Mouse (Mus musculus) thymus, postnatal 0 days (tissue): ENCODE measurements around the gene Fam83g. TPM values are rescaled to one million over a fixed set of nuclear protein-coding genes. Genes with fewer than 3 reads are reported as not detected.

Source experiments
- DNase-seq: peaks from one replicate; pipeline ENCODE4 v3.0.0-alpha.2; 2015; ENCODE audit warnings: low spot score
- polyA plus RNA-seq: library from polyadenylated mRNA; unstranded; fragments of >200 nt; fragmentation: Nextera tagmentation; extraction: Ambion mirVana; gene quantifications from 2 replicates; pipeline ENCODE4 v1.2.1, GENCODE M21; 2015

The Fam83g gene
- polyA plus RNA-seq, 1 experiment from 2014 or later = 5.6 TPM

- no peak for DNase-seq
These were observed 29.4 kb downstream of the Fam83g start for GRCm38 (mm10) chr11:61713157-61713855.

DNA sequence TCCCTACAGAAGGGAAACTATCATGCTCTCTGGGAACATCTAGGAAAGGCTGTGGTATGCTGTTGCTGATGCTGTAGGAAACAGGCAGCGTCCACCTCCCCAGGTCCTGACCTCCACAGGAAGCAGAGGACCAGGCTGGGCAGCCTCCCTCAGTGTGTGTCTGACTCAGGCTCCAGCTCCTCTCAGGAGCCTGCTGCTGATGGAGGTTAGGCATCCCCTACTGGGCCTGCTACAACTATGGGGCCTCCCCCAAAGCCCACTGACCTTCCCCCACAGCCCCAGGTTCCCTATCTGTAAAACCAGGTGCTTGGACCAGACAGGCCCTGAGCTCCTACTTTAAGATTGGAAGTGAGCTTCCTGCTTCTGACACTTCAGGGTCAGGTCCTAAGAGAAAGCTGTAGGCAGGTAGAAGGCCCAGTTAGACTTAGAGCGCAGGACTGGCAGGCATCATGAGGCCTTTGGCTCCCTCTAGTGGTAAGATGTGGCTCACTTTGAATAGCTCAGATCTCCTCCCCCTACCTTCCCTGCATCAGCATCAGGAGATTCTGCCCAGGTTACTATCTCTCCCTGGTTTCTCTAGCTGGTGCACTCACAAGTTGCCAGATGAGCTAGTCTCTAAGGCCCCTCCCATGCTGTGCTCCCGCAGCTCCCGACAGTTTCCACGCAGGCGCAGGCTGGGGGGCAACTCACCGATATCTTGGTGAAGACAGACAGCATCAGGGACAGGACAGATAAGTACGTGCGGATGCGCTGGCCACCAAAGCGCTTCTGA, 30.6 kb downstream of the Fam83g start:
- DNase-seq = peak; percentile 85

- no peak for DNase-seq
These were observed 31.2 kb downstream of the Fam83g start for GRCm38 (mm10) chr11:61715130-61715529.

- no peak for DNase-seq
These were observed 34.1 kb downstream of the Fam83g start for GRCm38 (mm10) chr11:61717990-61718389.

DNA sequence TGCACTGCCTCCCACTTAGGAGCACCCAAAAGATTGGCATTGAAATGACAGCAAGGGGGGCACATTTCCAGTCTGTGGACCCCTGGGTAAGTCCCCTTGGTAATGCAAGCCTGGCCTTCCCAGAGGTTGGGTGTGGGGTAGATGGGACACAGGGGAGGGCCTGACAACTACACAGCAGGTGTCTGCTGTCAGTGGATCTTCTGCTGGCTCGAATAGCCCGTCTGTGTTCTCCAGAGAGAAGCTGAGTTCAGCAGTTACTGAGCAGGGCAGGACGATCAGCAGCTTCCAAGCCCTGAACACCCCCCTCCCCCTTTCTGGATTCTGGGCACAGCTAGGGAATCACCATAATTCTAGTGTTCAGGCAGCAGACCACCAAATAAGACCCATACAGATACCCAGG, 35.5 kb downstream of the Fam83g start:
- DNase-seq = no peak

DNA sequence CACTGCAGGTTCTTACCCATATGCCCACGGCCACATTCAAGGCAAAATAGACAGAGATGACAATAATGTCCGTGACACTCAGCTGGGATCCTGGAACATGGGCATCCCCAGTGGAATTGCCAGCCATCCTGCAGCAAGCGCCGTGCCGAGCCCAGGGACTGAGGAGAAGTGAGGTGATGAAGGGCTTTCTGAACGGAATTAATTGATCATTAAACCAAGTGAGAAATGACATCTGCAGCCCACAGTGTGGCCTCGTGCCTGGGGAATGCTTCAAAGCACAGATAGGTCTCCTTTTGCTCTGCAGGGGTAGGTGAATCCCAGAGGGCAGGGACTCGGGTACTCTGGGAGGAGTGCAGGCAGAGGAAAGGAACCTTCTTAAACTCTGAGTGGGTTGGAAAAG, 35.9 kb downstream of the Fam83g start:
- DNase-seq = no peak

- no peak for DNase-seq
These were observed 36.7 kb downstream of the Fam83g start, which contains the start of gene Slc5a10 for GRCm38 (mm10) chr11:61720636-61721035. TSS of gene Slc5a10 (minus strand) at chr11:61720826.

DNA sequence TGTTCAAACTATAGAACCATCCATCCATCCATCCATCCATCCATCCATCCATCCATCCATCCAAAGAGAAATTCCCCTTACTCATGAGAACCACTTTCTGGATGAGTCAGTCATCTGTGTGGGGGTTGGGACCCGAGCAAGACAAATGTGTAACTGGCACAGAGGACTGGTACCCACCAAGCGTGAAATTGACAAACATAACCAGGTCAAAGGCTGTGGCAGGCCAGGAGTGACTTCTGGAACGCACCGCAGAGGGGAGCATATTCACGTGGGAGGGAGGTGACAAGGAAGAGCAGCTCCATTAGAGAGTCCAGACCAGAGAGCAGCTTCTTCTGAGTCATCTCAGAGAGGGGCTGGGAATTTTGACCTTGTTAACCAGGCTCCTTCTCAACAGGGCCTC, 38.2 kb downstream of the Fam83g start:
- DNase-seq = no peak

DNA sequence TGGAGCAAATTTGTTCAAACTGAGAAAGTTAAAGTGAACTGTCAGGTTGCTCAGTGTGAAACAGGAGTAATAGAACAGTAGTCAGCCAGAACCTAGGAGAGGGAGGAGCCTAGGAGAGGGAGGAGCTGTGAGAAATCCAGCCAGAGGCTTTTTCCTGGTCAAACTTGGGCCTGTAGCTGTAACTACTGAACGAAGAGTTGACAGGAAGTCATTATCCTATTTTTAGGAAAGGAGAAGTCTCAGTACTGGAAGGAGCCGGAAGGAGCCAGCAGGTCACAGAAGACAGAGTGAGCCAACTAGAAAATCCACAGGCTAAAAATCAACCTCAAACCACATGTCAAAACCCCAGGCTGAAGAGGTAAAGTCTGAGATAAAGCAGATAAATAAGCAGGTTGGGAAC, 44.1 kb downstream of the Fam83g start:
- DNase-seq = no peak

- no peak for DNase-seq
These were observed 48.8 kb downstream of the Fam83g start for GRCm38 (mm10) chr11:61732672-61733071.

- no peak for DNase-seq
These were observed 53.4 kb downstream of the Fam83g start for GRCm38 (mm10) chr11:61737290-61737689.

DNA sequence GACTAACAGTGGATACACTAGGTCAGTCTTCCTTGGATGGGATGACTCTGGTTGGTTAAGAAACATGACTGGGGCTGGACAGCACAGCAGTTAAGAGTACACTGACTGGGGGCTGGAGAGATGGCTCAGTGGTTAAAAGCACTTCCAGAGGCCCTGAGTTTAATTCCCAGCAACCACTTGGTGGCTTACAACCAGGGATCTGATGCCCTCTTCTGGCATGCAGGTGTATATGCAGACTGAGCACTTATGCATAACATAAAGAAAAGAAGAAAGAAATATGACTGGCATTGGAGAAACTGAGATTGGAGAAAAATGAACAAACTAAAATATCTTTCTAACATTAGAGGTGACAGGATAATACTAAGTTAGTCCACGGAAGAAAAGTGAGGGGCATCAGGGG, 56.6 kb downstream of the Fam83g start:
- DNase-seq = no peak

DNA sequence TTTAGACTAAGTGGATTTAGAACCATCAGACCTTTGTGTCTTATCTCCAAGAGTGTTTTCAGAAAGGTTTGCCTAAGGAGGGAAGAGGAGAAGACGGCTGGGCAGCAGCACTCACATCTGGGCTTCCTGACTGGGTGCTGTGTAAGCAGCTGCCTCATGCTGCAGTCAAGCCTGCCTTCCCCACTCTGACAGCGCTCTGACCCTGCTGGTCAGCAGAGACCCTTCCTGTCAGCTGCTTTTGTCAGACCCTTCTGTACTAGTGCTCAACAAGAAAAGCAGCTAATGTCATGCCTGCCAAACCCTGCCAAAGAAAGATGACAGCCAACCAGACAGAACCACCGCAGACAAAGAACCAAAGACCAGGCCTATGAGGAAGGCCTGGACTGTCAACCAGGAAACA, 59.9 kb downstream of the Fam83g start:
- no peak for DNase-seq

GRCm38 (mm10) chr11:61744460-61744859, 60.6 kb downstream of the Fam83g start:
- DNase-seq = no peak

GRCm38 (mm10) chr11:61745781-61746180, 61.9 kb downstream of the Fam83g start:
- DNase-seq = no peak

DNA sequence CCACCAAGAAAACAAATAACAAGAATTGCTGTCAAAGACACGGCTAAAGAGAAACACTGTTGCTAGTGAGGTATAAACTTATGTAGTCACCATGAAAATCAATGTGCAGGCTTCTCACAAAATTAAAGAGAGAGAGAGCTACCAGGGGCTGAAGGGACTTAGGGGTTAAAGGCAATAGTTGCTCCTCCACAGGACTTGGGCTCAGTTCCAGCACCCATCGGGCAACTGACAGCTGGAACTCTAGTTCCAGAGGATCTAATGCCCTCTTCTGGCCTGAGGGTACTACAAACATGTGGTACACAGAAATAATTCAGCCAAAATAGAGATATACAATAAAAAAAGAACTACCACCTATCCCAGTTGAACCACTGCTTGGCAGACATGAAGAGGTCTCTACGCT, 63.3 kb downstream of the Fam83g start:
- DNase-seq = no peak

GRCm38 (mm10) chr11:61751612-61752011, 67.7 kb downstream of the Fam83g start:
- peak; percentile 41 for DNase-seq

DNA sequence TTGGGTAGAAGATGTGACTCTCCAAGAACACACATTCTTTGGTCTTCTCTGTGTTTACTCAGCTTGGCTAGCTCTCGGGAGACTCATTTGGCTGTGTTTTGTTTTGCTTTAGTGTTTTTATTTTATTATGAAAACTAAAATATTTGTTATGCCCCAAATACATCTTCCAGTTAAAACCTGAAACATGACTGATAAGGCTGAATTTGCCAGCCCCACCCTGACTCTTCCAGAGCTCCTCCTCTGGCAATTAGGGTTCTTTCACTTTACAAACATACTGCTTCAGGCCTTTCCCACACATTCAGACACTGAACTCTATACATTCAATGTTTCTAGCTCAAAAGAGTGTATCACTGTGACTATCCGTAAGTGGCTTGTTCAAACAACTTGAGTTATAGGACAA, 73.3 kb downstream of the Fam83g start:
- no peak for DNase-seq

Other genes starting within 250 kb of the Fam83g start
- not detected in 2 replicates for gene Rnf112, start 230.0 kb upstream of the Fam83g start, polyA plus RNA-seq
- gene Mfap4, start 198.7 kb upstream of the Fam83g start, polyA plus RNA-seq = 5.5 and 10.7 TPM in 2 replicates
- 26.0 and 26.2 TPM in 2 replicates for gene Mapk7, start 189.7 kb upstream of the Fam83g start, polyA plus RNA-seq
- 6.7 and 8.9 TPM in 2 replicates for gene B9d1, start 178.9 kb upstream of the Fam83g start, polyA plus RNA-seq
- gene Epn2, start 104.4 kb upstream of the Fam83g start, polyA plus RNA-seq = 4.6 and 5.1 TPM in 2 replicates
- gene Grap, start 30.8 kb upstream of the Fam83g start, polyA plus RNA-seq = 59.0 and 88.7 TPM in 2 replicates
- 0.10 and 0.32 TPM in 2 replicates for gene Slc5a10, start 36.7 kb downstream of the Fam83g start, polyA plus RNA-seq
- 30.0 and 32.0 TPM in 2 replicates for gene Prpsap2, start 78.0 kb downstream of the Fam83g start, polyA plus RNA-seq
- 7.6 and 7.9 TPM in 2 replicates for gene Ulk2, start 171.0 kb downstream of the Fam83g start, polyA plus RNA-seq
- gene Akap10, start 246.2 kb downstream of the Fam83g start, polyA plus RNA-seq = 13.0 and 17.5 TPM in 2 replicates